Mouse (Mus musculus) lung, embryonic 14.5 days (tissue): ENCODE results near the gene 2210011C24Rik. TPM values are rescaled to one million over a fixed set of nuclear protein-coding genes. Genes with fewer than 3 reads are reported as not detected.
"Not testable (repeated sequence)": the region's sequence is repeated elsewhere in the genome, so short reads cannot be mapped to it uniquely, and the experiment has no call there.

ENCODE experiments used
- ATAC-seq: fragments of 200-750 bp; cut with Nextera tagmentation; 2 replicates; pipeline ENCODE4 v1.8.0; 2017; ENCODE audit warnings: mild to moderate bottlenecking, moderate TSS enrichment, moderate library complexity; ENCODE audit not compliant: insufficient read depth
- DNase-seq: peaks from one replicate; pipeline ENCODE4 v3.0.0-alpha.2; 2015
- H3K27ac ChIP-seq: fragments of 300-500 bp; sonication (generic); 2 replicates; pipeline ENCODE4 v1.5.1; 2014; ENCODE audit warnings: low read depth, mild to moderate bottlenecking, moderate library complexity
- H3K27me3 ChIP-seq: fragments of 300-500 bp; sonication (generic); 2 replicates; pipeline ENCODE4 v1.6.1; 2014; ENCODE audit warnings: low read length, control low read depth; ENCODE audit not compliant: insufficient read depth
- H3K36me3 ChIP-seq: fragments of 300-500 bp; sonication (generic); 2 replicates; pipeline ENCODE4 v1.6.1; 2014; ENCODE audit warnings: control low read depth; ENCODE audit not compliant: insufficient read depth
- H3K4me1 ChIP-seq: fragments of 300-500 bp; sonication (generic); 2 replicates; pipeline ENCODE4 v1.6.1; 2014; ENCODE audit warnings: antibody characterized with exemption, control low read depth; ENCODE audit not compliant: insufficient read depth
- H3K4me2 ChIP-seq: fragments of 300-500 bp; sonication (generic); 2 replicates; pipeline ENCODE4 v1.6.1; 2014; ENCODE audit warnings: mild to moderate bottlenecking
- H3K4me3 ChIP-seq: fragments of 300-500 bp; sonication (generic); 2 replicates; pipeline ENCODE4 v1.5.1; 2014; ENCODE audit warnings: low read depth, low read length
- H3K9ac ChIP-seq: fragments of 300-500 bp; sonication (generic); 2 replicates; pipeline ENCODE4 v1.6.1; 2014
- H3K9me3 ChIP-seq: fragments of 300-500 bp; sonication (generic); 2 replicates; pipeline ENCODE4 v1.6.1; 2016; ENCODE audit warnings: low read depth, low read length, control low read depth
- CTCF ChIP-seq: IDR thresholded peaks from 2 replicates; pipeline ENCODE4 v1.5.1; 2016; ENCODE audit warnings: antibody characterized with exemption, low read depth
- WGBS: fragments of 180-500 bp; shearing (Covaris S2); extraction: QIAGEN DNeasy Blood & Tissue Kit; methylation state at CpG from one replicate; pipeline ENCODE4 v1.1.7; 2014; 5-methylcytosine and 5-hydroxymethylcytosine counted together
- polyA plus RNA-seq: library from polyadenylated mRNA; unstranded; fragments of >200 nt; fragmentation: Nextera tagmentation; extraction: Ambion mirVana; gene quantifications from 2 replicates; pipeline ENCODE4 v1.2.1, GENCODE M21; 2014

2210011C24Rik gene
- polyA plus RNA-seq, 1 experiment from 2014 or later: 1.2 TPM

DNA sequence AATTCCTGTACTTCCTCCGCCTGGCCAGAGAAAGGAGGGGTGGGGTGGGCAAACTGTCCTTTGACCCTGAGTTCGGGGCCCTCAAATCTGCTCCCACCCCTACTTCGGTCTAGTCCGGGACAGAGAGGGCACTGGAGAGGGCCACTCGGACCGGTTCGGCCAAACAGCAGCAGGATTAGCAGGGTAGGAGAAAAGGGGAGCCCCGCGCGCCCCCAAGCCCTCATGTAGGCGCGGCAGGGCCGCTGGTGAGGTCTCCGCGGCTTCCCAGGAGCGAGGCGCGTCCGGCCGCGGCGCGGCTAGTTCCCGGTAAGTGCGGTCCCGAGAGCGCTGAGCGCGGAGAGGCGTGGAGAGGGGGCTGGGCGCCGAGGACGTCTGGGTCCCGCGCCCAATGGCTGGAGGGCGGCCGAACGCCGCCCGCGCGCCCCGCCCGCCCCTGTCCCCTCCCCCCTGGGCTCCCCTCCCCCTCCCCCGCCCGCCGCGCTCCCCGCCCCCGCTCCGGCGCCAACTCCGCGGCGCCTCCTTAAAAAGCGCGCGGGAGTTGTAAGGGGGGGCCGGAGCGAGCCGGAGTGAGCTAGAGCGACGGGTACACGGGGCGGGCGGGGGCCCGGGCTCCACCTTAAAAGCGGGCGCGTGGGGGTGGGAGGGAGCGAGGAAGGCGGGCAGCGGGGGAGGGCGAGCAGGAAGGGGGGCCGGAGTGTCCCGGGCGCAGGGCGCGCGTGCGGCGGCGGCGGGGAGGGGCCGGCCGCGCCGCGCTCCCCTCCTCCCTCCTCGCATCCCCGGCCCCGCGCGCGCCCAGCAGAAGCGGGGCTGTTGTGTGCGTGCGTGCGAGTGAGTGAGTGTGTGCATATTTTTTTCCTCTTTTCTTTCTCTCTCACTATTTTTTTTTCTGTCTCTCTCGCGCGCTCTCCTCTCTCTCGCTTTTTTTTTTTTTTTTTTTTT is 15.1 kb downstream of the 2210011C24Rik start:
- Histone ChIP-seq H3K36me3 (peaks cover 59% of the 10 kb centered on the region), H3K9ac (peak overlapping the region; percentile 80), H3K4me1 (peaks cover 6% of the 10 kb centered on the region), H3K4me3 (peak overlapping the region; percentile 81), H3K4me2 (peak overlapping the region; percentile 89), H3K27me3 (0 out of 2 replicates have a peak, but pooled peaks cover 3% of the 10 kb centered on the region), H3K27ac (peak overlapping the region; percentile 98), H3K9me3 (no peaks in the 10 kb centered on the region)
- no peak for TF ChIP-seq CTCF
- ATAC-seq (peak; percentile 81), DNase-seq (peak; percentile 89)
- WGBS: under 1% methylated on average over 57 of the region's 103 CpGs

DNA sequence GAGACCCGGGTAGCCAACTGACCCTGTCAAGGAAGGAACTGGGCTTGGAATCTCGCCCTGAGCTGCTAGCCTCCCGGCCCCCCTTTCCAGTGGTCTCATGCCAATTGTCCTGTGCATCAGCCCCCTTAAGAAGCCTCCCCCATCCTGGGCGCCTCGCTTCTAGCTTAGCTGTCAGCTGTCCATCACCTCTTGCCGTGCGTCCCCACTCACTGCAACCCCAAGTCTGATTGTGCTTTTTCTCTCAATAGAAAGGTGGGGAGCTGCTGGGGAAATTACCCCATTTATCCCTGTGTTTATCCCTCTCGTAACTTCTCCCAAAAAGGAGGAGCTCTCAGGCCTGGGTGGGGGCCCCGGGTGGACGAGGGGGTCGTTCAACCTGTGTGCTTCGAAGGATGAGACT is 16.0 kb downstream of the 2210011C24Rik start:
- peak overlapping the region; percentile 80; the same call in 1 of the 2 replicates for H3K9ac ChIP-seq
- peak overlapping the region; percentile 89 for H3K4me2 ChIP-seq
- H3K4me3 ChIP-seq: peak overlapping the region; percentile 81
- peaks cover 6% of the 10 kb centered on the region for H3K4me1 ChIP-seq
- ATAC-seq (peak; percentile 5; the same call in 1 of the 2 replicates), DNase-seq (peak; percentile 26)
- 0 out of 2 replicates have a peak, but pooled peaks cover 3% of the 10 kb centered on the region for H3K27me3 ChIP-seq
- no peaks in the 10 kb centered on the region for H3K9me3 ChIP-seq
- 17% methylated on average over 12 of the region's 12 CpGs for WGBS
- peaks cover 60% of the 10 kb centered on the region for H3K36me3 ChIP-seq
- no peak for TF ChIP-seq CTCF
- H3K27ac ChIP-seq: peak overlapping the region; percentile 98; the same call in 1 of the 2 replicates

DNA sequence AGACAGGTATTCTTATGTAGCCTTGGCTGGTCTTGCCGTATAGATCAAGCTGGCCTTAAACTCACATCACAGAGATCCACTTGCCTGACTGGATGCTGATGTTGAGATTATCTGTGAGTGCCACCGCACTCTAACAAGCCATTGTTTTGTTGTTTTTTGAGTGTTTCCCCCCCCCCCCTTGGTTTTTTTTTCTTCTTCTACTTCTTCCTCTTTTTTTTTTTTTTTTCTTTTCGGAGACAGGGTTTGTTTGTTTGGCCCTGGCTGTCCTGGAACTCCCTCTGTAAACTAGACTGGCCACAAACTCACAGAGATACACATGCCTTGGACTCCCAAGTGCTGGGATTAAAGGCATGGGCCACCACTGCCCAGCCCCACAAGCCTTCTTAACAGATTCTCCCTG is 17.9 kb downstream of the 2210011C24Rik start:
- no peak overlapping the region for H3K27ac ChIP-seq
- H3K4me1 ChIP-seq: peaks cover 2% of the 10 kb centered on the region
- no peak overlapping the region for H3K4me2 ChIP-seq
- no peak for DNase-seq
- H3K27me3 ChIP-seq: no peaks in the 10 kb centered on the region
- peaks cover 59% of the 10 kb centered on the region for H3K36me3 ChIP-seq
- no peak for ATAC-seq
- no peak overlapping the region for H3K4me3 ChIP-seq
- no peak overlapping the region for H3K9ac ChIP-seq
- TF ChIP-seq CTCF: no peak
- no peaks in the 10 kb centered on the region for H3K9me3 ChIP-seq
- WGBS: 77% methylated on average over 3 of the region's 3 CpGs

DNA sequence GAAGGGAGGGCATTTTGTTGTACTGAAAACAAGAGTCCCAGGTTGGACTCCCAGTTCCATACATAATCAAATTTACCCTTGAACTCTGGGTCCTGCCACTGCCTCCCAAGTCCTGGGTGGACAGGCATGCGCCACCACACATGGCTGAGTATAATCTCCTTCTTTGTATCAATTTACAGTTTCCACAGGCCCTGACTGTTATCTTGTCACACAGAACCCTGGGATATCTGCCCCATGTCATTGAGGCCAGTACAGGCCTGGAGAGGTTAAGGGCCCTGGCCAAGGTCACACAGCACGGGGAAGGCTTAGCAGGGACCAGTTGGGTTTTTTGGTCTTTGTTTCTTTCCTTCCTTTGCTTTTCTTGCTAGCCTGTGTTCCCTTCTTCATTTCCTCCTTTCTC is 19.5 kb downstream of the 2210011C24Rik start:
- H3K27ac ChIP-seq: no peak overlapping the region
- H3K4me2 ChIP-seq: no peak overlapping the region
- 84% methylated on average over 2 of the region's 2 CpGs for WGBS
- no peaks in the 10 kb centered on the region for H3K9me3 ChIP-seq
- H3K4me3 ChIP-seq: no peak overlapping the region
- H3K27me3 ChIP-seq: no peaks in the 10 kb centered on the region
- DNase-seq: no peak
- H3K36me3 ChIP-seq: peaks cover 73% of the 10 kb centered on the region
- no peaks in the 10 kb centered on the region; the same call in 1 of the 2 replicates for H3K4me1 ChIP-seq
- H3K9ac ChIP-seq: no peak overlapping the region
- TF ChIP-seq CTCF: no peak
- no peak for ATAC-seq

DNA sequence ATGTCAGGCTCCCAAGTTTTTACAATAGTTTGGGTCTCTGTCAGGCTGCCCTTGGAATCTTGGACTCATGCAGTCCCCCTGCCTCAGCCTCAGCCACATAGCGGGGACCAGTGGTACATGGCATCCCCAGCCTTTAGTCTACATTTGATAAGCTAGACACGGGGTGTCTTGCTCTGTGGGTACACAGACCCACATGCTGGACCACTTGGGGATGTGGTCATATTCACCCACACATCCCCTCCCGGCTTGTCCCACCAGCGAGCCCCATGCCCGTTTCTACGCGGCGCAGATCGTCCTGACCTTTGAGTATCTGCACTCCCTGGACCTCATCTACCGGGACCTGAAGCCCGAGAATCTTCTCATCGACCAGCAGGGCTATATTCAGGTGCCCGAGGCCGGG is 21.8 kb downstream of the 2210011C24Rik start:
- no peak overlapping the region for H3K27ac ChIP-seq
- DNase-seq (no peak), ATAC-seq (no peak)
- H3K4me3 ChIP-seq: no peak overlapping the region
- no peak for TF ChIP-seq CTCF
- no peak overlapping the region for H3K4me2 ChIP-seq
- no peak overlapping the region for H3K9ac ChIP-seq
- 92% methylated on average over 14 of the region's 14 CpGs for whole genome bisulfite sequencing
- peaks cover 92% of the 10 kb centered on the region for H3K36me3 ChIP-seq
- H3K4me1 ChIP-seq: no peaks in the 10 kb centered on the region
- no peaks in the 10 kb centered on the region for H3K27me3 ChIP-seq
- H3K9me3 ChIP-seq: no peaks in the 10 kb centered on the region

GRCm38 (mm10) chr8:83989243-83989642 is 22.7 kb downstream of the 2210011C24Rik start:
- 83% methylated on average over 7 of the region's 7 CpGs for WGBS
- Histone ChIP-seq H3K27me3 (no peaks in the 10 kb centered on the region), H3K9ac (no peak overlapping the region), H3K4me1 (no peaks in the 10 kb centered on the region), H3K4me2 (no peak overlapping the region), H3K4me3 (no peak overlapping the region), H3K27ac (no peak overlapping the region), H3K9me3 (no peaks in the 10 kb centered on the region), H3K36me3 (peaks cover 92% of the 10 kb centered on the region)
- DNase-seq: no peak
- no peak for ATAC-seq
- no peak for TF ChIP-seq CTCF

DNA sequence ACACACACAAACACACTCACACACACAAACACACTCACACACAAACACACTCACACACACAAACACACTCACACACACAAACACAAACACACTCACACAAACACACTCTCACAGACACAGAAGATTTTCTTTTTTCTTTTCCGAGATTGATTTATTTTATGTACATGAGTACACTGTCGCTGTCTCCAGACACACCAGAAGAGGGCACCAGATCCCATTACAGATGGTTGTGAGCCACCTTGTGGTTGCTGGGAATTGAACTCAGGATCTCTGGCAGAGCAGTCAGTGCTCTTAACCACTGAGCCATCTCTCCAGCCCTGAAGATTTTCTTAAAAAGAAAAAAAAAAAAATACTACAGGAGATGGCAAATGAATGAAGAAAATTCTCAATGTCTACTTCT is 28.7 kb downstream of the 2210011C24Rik start:
- H3K4me2 ChIP-seq, H3K27me3 ChIP-seq, H3K27ac ChIP-seq, H3K4me3 ChIP-seq, DNase-seq, H3K9me3 ChIP-seq, H3K9ac ChIP-seq, H3K4me1 ChIP-seq, ATAC-seq: not testable (repeated sequence)
- peaks cover 88% of the 10 kb centered on the region for H3K36me3 ChIP-seq
- WGBS: 92% methylated on average over 2 of the region's 2 CpGs
- 0 out of 2 replicates have a peak, but pooled peaks have one; percentile 15 for TF ChIP-seq CTCF
